Mouse (Mus musculus) common myeloid progenitor, adult 5-6 weeks (primary cell): ENCODE measurements at regions not wholly inside any gene's neighbourhood (a gene's known extent, or its start where the extent isn't known, plus 50 kb on each side); places are given as distances from the start of the nearest gene placed in this dataset.
"Not testable (repeated sequence)": the region's sequence is repeated elsewhere in the genome, so short reads cannot be mapped to it uniquely, and the experiment has no call there.

ENCODE experiments used
- ATAC-seq: replicated peaks from 2 replicates; pipeline ENCODE4 v1.8.0; 2016; ENCODE audit warnings: low read depth, mild to moderate bottlenecking, moderate TSS enrichment, inconsistent platforms; ENCODE audit not compliant: poor library complexity, severe bottlenecking

DNA sequence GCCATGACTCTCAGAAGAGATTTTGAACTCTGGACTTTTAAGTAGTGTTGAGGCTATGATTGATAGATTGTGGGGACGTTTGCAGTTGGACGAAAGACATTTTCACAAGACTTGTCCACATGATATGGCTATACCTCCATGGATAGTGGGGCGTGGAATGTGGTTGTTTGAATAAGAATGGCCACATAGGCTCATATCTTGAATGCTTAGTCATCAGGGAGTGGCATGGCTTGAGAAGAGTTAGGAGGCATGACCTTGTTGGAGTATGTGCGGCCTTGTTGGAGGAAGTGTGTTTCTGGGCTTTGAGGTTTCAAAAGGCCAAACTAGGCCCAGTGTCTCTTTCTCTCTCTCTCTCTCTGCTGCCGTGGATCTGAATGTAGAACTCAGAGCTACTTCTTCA, 204.7 kb upstream of the Pclo start:
- ATAC-seq: no peak

DNA sequence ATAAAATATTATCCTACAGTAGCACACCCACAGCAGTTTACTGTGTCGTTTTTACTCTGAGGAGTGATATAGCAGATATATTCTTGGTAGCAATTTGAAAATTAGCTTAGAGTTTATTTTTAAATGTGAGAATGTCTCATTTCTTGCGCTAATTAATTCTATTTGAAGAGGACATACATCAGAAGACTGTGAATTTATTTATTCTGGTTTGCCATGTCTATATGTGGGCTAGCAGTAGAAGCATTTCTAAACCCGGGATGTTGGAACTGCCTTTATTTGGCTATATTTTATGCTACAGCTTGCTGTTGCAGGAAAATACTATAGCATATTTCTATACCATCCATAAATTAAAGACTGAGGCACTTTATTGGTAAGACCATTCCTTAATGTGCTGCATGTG, 203.0 kb upstream of the Pclo start:
- no peak for ATAC-seq

DNA sequence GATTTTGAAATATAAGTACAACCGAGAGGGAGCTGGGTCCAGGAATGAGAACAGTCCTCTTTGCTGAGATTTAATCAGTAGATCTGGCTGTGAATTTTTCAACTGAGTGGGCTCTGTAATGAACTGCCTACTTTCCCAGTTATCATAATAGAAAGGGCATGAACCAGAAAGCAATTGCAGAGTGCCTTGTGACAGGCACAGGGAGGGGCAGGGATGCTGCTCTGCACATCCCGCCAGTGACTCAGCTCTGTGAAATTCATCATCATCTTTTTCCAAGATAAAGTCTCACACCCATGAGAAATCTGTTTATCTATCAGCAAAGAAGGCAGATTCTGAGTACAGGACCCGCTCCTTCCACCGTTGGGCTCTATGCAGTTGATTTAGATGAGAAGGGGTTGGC, 194.5 kb upstream of the Pclo start:
- no peak for ATAC-seq

DNA sequence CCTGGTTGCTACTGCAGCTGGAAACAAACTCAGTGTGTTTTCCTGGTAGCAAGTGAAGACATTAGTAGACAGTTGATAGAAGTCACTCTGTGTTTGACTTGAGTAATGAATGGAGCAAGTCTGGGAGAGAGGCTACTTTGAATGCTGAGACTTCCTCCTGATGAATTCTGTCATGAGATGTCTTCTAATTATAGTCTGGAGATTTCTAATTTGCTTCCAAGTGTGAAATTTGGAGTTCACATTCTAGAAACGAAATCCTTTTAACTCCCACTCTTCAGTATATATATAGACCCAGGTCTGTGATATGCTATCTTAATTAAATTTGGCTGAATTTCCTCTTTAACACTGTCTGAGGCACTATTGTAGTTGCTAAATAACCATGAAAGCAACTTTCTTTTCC, 192.7 kb upstream of the Pclo start:
- ATAC-seq: no peak

DNA sequence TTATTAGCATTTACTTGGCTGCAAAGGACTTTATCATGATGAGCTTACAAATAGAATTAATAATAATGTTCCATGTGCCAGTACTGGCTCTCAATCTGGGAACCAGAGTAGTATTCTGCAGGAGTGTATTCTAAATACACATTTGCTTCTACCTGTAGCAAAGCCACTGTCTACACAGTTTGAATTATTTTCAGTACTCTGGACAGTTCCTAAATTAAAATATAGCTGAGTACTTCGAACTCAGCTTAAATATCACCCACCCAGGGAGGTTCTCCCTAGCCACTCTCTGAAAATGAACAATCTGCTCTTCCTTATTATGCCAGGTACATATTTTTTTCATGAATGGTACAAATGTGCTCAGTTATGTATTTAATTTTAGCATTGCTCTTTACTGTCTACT, 154.3 kb upstream of the Pclo start:
- ATAC-seq: no peak

DNA sequence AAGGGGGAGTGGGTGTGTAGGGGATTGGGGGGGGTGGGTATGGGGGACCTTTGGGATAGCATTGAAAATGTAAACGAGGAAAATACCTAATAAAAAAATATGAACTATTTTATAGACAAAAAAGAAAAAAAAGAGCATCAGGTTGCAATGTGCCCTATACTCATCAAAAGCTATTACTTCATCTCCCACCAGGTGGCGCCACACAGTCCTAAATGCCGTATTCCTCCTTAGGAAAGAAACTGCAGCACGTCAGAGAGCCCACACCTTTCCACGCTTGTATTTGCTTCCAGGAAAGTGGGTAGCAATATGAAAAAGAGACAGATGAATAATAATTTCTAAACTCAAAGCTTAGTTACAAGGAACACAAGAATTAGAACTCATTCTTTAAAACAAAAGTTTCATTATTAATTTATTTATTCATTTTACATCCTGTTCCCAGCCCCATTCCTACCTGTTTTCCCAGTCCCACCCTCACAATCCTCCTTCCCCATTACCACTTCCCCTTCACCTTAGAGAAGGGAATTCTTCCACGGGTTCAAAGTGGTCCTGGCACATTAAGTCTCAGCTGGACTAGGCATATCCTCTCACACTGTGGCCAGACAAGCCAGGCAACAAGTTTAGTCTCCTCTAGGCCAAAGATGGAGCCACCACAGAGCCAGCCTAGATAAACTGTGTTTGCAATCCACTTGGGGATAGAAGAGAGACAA, 125.4 kb upstream of the Pclo start:
- ATAC-seq: 0 out of 2 replicates have a peak, but pooled peaks have one; percentile 39

DNA sequence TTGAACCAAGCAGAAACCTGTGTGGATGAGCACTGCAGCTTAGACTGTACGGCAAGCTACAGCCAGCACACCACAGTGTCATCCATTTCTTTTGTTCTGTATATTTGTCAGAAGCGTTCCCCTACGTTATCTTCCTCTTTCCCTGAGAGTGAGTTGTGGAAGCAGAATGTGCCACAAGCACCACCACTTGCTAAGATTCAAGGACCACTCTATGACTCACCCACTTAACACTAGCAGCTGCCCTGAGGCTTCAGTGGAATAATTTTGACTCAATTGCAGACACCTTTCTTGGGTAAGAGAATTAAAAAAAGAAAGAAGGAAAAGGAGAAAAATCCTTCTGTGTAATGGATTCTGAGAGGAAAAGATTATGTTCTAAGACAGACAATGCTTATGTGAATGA, 122.9 kb upstream of the Pclo start:
- ATAC-seq: no peak

DNA sequence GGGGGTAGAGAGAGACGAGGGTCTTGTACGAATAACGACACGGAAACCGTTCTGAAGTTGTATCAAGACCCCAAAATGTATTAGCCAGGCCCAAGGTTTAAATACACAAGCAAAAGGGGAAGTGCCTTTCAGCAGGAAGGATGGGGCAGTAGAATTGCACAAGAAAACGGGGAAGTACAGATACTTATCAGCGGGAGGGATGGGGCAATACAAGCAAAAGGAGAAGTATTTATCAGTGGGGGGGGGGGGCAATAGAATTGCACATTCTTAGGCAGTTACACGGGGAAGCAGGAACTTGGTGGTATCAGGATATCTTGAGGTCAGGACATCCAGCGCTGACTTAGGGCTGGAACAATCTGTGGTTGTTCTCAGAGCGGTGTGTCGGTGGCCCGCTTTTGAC, 111.3 kb upstream of the Pclo start:
- ATAC-seq: not testable (repeated sequence)

DNA sequence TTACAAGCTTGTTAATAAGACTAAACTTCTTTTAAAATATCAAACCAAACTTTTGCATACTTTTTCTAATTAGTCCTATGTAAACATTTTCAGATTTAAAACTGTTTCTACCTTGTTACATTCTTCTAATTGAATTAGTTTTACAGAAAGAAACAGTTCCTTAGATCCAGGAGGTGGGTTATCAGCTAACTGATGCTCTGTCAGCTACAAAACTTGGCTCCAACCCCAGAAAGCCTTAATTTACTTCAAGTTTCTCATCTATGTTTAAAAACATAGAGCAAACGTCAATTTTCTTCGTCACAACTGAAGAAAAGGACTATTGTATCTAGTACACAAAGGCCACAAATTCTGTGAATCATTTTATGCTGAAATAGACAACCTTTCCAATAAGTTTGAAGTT, 110.4 kb upstream of the Pclo start:
- no peak for ATAC-seq

DNA sequence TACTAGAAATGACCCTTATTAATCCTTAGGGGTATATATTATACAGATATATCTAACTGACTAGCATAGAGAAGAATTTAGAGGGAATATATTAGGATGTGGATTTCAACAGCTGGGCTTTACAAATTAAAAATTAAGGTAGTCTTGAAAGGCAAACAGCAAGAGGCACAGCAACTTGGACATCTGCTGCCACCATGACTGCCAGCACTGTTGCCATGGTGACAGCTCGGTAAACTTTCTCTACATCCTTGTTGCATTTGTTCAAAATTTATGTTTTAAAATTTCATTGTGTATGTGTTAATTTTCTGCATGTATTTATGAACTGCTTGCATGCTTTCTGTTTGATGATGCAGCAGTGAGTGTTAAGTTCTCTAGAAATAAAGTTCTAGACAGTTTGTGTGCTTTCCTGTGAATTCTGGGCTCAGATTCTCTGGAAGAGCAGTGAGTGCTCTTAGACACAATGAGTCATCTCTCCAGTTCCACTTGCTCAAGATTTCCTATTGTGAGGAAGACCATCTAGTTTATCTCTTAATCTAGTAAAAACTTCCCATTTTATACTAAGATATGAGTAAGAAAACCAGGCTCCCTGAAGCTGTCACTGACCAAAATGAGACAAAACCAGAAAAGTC, 99.4 kb upstream of the Pclo start:
- ATAC-seq: no peak

DNA sequence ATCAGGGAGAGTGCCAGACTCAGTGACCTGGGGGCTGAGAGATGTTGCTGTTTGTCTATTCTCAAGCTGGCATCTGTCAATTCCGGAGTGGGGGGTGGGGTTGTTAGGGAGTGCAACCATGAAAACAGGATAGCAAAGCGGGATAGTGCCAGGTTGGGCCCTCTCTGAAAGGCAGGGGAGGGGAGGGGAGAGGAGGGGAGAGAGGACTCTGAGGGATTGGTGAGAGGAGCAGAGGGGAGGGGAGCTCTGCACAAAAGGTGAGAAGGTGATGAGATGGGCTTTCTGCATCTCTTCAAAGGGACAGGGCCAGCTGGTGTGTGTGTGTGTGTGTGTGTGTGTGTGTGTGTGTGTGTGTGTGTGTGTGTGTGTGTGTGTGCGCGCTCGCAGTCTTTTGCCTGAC, 61.6 kb upstream of the Pclo start:
- ATAC-seq: no peak
